Mouse (Mus musculus) left cerebral cortex, adult 9 months (tissue): ENCODE measurements around the gene Cdc42ep1.
"Not testable (repeated sequence)": the region's sequence is repeated elsewhere in the genome, so short reads cannot be mapped to it uniquely, and the experiment has no call there.

Source experiments
- DNase-seq, 2 experiments: peaks; one replicate each; pipeline ENCODE4 v3.0.0; 2022; ENCODE audit warnings: low spot score in 2 of 2

Gene Cdc42ep1

DNA sequence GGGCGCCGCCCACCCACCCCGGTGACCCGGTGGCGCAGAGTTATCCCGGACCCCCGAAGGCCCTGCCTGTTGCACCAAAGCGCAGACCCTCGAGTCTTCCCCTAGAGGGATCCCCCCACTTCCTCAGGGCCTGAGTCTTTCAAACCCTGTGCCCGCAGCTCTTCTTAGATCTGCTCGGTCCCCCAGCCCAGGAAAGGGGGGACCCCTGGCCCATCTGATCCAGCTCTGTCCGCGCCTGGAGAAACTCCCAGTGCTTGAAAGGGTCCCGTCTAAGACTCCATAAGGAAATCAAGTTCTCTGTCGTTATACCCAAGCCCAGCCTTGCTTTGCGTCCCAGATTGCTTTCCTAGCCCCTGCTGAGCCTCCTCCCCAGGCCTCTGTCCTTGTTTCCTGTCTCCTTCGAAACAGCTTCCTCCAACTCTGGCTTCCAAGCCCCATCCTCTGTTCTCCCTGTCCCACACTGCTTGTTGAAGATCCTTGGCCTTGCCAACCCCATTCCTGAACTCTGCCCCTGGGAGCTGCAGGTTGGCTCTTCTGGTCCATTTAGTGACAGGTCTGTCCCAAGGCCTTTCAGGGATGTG is 35.5 kb downstream of the Cdc42ep1 start:
- DNase-seq, result no peak

DNA sequence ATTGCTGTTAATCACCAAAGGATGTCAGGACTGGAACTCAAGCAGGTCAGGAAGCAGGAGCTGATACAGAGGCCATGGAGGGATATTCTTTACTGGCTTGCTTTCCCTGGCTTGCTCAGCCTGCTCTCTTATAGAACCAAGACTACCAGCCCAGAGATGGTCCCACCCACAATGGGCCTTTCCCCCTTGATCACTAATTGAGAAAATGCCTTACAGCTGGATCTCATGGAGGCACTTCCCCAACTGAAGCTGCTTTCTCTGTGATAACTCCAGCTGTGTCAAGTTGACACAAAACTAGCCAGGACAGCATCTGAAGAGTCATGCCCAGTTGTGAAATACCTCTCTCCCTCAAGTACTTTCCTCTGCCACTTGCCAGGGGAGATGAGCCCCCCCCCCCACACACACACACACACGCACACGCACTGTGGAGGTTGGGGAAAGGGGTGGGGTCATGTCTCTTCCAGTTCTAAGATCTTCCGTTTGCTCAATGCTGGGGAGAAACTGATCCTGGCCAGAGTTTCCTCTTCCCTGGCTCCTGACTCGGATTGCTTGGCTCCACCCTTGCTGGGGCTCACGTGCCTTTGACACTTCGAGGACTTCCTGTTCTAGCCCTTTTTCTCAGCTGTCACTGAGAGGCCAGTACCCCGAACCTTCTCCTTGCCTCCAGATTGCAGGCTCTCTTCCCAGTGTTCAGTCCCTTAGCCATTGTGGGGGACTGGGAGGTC is 36.5 kb downstream of the Cdc42ep1 start:
- not testable (repeated sequence) for DNase-seq

DNA sequence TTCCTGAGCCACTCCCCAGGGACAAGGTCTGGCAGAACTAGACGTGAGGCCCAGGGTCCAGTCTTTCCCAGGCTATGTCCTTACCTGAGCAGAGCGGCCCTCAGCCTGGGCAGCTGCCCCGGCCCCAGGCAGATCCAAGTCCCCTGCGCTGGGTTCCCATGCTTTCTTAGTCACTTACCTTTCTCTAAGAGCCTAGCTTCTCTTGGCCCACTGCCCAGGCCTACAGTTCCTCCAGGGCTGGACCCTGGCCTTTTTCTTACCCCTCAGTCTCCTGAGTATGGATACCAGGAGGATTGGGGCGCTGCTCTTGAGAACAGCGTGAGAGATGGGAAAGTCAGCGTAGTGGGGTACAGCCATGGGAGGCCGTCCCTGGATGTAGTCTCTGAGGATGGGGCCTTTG is 38.0 kb downstream of the Cdc42ep1 start:
- no peak for DNase-seq

DNA sequence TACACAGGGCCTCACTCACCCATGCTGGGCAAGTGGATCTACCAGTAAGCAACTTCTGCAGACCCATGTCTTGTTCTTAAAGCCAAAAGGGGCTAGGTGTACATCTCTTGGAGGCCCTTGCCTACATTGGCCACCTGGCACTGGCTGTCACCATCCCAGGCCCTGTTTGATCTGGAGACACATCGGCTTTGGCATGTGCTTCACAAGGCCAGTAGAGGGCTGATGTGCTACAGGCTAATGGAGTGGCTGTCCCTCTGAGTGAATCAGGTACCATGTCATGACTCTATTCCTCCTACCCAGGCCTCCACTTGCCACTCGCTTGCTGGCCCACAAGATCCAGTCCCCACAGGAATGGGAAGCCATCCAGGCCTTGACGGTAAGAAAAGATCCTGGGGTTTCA is 39.4 kb downstream of the Cdc42ep1 start:
- no peak for DNase-seq

DNA sequence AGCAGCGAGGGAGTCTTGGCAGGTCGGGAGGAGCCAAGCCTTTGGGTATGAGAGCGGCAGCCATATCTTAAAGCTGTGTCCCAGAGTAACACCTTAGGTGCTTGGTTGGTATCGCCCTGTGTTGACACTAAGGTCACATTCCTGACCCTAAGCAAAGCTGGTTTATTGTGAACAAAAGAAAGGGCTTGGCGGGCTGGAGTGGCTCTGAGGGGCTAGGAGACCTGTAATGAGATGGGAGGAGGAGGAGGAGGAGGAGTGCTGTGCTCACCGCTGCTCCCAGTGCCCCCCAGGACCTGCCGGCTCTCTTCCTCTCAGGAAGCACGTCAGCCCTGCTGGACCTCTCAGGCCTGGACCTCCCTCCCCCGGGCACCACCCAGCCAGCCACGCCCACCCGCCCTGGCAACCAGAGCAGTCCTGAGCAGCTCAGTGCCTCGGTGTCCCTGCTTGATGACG is 47.0 kb downstream of the Cdc42ep1 start:
- DNase-seq, result no peak

DNA sequence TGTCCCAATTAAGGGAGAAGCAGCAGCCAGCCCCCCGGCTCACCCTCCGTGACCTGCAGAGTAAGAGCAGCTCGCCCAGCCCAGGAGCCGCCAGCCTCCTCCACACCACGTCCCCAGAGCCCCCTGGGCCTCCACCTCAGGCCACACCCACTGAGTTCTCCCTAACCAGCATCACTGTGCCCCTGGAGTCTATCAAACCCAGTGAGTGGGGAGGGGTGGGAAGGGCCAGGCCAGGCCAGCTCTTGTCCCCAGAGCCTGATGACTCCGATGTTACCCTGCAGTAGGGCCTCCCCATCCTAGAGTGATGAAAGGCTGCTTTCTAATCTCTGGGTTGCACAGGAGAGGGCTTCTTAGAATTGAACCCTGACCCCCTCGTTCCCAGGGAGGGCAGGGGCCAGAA is 50.0 kb downstream of the Cdc42ep1 start:
- DNase-seq, result no peak

DNA sequence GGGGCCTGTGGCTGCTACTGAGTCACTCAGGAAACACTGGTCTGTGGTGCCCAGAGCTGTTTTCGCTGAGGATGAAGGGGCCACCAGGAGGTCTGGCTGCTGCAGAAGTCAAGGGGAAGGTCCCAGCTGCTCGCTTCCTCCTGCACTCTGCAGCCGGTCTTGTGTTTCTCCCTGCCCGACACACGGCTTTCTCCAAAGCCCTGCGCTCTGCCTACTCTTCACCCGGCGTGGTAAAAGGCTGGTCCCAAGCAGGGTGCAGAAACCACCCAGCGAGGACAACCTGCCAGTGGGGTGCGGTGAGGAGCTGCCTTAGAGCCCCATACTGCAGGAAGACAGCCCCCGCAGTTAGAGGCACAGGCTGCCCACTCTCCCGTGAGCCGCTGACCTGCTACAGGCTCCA is 52.3 kb downstream of the Cdc42ep1 start:
- no peak for DNase-seq

DNA sequence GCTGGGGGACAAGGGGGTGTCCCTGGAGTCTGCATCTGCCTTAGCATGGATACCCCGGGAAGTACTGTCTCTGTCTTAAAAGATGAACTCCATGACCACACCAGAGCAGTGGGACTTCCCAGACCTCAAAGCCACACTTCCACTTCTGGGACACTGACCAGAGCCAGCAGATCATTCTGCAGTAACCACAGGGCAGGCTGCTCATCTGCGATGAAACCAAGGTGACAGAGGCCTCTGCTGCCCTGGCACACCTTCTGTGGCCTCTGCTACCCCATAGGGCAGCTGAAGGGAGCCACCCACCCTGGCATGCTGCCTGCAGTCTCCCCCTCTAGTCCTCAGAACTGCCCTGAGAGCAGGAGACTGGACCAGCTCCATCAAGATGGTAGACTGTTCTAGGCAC is 53.3 kb downstream of the Cdc42ep1 start:
- DNase-seq, result no peak

DNA sequence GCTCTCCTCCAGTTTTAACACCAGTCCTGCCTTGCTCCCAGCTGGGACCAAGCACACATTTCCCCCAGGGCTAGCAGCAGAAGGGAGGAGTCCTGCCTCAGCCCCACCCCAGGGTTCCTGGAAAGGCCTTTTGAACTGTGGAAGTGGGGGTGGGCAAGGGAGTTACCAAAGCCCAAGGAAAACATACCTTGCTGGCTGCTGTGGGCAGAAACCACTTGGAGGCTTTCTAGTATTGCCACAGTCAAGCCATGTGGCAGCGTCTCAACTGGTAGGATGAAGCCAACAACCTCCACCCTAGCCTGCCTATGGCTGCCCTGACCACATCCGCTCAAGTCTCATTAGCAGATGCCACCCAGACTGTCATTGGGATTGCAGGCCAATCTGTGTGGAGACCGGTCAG is 53.7 kb downstream of the Cdc42ep1 start:
- no peak for DNase-seq

DNA sequence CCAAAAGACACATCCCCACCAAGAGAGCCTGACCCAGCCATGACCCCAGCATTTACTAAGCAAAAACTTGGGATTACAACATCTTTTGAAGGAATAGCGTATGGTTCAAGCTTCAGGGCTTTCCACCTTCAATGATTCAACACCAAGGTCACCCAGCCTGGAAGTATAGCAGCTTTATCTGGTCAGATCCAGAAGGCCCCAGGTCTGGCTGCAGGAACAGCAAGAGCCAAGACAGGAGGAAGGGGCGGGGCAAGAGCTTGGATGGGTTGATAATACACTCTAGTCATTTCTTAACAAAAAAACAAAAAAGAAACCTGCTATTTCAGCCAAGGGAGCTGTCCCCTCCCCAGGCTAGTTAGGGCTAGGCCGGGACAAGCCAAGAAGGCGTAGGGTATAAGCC is 55.1 kb downstream of the Cdc42ep1 start:
- no peak for DNase-seq

DNA sequence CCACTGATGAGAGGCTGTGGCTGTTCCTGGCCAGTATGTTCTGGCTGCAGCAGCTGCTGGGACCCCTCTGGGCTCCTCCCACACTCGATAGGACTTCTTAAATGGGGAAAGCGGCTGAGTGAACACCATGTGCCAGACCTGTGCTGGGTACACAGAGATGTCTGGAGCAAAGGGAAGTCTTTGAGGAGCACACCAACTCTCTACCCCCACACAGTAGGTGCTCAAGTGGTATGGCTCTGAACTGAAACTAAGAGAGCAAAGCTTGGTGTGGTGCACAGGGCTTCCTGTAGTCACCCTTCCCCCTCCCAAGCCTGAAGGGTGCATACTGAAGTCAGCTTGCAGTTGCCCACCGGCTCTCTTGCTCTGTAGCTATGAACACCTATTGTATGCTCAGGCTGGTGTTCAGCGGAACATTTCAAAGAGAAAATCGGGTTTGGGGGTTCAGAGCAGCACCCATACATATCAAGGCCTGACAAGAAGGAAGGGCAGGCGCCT is 56.1 kb downstream of the Cdc42ep1 start:
- no peak for DNase-seq

DNA sequence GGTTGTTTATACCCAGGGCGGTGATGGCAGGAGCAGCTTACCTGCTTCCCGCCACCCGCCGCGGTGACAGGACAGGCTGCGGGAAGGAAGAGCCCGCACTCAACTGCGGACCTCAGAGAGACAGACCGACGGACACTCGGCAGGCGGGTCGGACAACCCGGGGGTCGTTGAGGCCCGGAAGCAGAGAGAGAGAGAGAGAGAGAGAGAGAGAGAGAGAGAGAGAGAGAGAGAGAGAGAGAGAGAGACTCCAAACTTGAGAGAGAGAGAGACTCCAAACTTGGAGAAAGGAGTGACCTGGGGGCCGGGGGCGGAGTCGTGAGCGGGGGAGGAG is 57.0 kb downstream of the Cdc42ep1 start, which contains the start of gene Gm49510:
Gene Gm49510, plus strand, starts transcription at position 259 of the 331 bp plus-strand sequence.
- DNase-seq, result no peak

DNA sequence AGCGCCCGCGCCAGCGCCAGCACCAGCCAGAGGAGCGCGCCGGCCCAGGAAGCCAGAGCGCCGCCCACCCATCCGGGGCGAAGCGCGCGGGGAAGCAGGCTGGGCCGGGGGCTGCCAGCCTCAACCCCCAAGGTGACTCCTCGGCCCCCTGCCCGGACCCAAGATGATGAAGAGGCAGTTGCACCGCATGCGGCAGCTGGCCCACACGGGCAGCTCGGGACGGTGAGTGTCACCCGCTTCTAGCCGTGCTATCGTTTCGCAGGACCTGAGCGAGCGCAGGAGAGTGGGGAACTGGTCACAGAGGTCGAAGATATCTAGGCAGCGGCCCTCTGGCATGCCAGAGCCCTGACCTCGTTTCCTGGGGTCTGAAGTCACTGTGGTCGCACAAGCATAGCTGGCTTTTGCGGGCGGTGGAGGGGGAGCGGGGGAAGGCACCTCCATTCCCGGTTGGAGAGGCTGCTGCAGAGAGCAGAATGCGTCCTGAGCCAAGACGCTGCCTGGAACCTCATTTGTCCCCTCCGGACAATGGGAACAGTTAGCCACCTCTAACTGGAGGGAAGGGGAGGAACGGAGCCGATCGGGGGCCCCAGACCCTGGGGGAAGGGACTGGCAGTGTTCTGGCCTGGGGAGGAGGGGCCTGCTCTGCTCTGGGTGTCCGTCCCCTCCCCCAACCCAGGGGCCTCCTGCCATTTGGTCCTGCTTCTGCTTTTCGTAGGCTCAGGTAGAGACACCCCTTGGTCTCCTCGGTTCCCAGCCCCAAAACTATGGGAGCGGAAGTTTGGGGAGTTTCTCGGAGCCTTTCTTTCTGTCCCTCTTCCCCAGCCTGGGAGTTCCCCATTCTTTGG is 57.5 kb downstream of the Cdc42ep1 start, which contains the start of gene Sh3bp1:
Gene Sh3bp1, plus strand, starts transcription at position 29 of the 845 bp plus-strand sequence.
- no peak for DNase-seq
